Mouse (Mus musculus): ENCODE data around the gene Thpo. TPM values are rescaled to one million over a fixed set of nuclear protein-coding genes. Genes with fewer than 3 reads are reported as not detected.

Gene Thpo
- total RNA-seq, 1 experiment: 0.18 TPM

- in situ Hi-C loops (cut with MboI; ENCODE audit: low sequenced_read_pairs in 2 of 2, unreplicated experiment in 2 of 2): no loop called here
- Histone ChIP-seq H3K4me3 (ENCODE audit: insufficient read depth in 1 of 2, low read depth in 1 of 2, low read length in 2 of 2, poor library complexity in 1 of 2, severe bottlenecking in 1 of 2) (peak overlapping the region; percentile 87 to 88), H3K9me3 (ENCODE audit: control insufficient read depth, insufficient read depth, low read depth, low read length) (no peaks in the 10 kb centered on the region), H3K9ac (ENCODE audit: insufficient read depth, low read depth, low read length, poor library complexity, severe bottlenecking) (peak overlapping the region; percentile 66), H3K27ac (ENCODE audit: insufficient read depth, low read depth, low read length, poor library complexity, severe bottlenecking) (peak overlapping the region; percentile 79), H3K36me3 (ENCODE audit: control insufficient read depth, insufficient read depth, low read length, poor library complexity, severe bottlenecking) (peaks cover 27% of the 10 kb centered on the region), H3K4me1 (ENCODE audit: control insufficient read depth in 2 of 2, insufficient read depth in 2 of 2, low read length in 2 of 2, poor library complexity in 1 of 2) (peaks cover 2 to 22% of the 10 kb centered on the region in 2 experiments; a peak in 3 of 4 replicates)
- TF ChIP-seq MAFK (IDR thresholded peaks at IDR 0.05; ENCODE audit: insufficient read depth, low read depth, low read length) (no peak), ZNF384 (IDR thresholded peaks at IDR 0.05; ENCODE audit: low read depth, low read length) (no peak), ZC3H11A (IDR thresholded peaks at IDR 0.05; ENCODE audit: borderline replicate concordance, low read depth, low read length) (no peak), CHD2 (IDR thresholded peaks at IDR 0.05; ENCODE audit: low read depth, low read length) (no peak), HCFC1 (IDR thresholded peaks at IDR 0.05; ENCODE audit: borderline replicate concordance, insufficient read depth, low read length) (no peak)
- no peak for DNase-seq (ENCODE audit: low read depth, low spot score)
These were observed 17.5 kb downstream of the Thpo start for GRCm38 (mm10) chr16:20716841-20717180.

DNA sequence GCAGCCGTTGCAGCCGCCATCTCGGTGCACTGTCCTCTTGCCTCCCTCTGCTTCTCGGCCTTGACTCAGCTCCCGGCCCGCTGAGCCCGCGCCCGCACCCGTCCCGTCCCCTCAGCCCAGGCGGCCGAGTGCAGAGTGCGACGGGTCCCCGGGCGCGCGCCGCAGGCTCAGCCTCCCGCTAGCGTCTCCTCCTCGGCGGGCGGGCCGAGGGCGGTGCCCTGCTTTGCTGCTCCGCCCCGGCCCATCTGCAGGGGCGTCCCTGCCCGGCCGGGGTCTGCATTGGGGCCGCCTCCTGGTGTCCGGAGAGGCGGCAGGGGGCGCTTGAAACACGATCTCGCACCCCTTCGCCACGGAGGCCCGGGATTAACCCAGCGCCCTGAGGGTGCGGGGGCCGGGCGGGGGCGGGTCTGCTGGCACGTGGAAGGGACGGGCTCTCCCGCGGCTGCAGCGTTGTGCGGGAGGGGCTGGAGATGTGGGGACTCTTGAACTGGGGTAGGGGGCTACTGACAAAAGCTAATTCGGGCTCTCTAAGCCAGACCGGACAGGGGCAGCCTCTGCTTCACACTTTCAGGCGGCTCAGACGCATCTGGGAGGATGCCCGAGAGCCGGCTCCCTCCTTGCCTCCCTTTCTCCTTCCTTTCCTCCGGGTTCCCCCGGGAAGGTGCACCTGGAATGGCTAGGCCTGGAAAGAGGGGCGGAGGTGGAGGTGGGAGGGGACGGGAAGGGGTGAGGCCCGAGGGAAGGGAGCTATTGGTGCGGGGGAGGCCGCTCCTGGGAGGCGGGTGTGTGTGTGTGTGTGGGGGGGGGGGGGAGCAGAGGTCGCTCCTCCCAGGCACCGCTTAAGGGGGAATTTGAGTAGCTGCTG lies 18.1 kb downstream of the Thpo start:
- in situ Hi-C loops (cut with MboI; ENCODE audit: low sequenced_read_pairs in 2 of 2, unreplicated experiment in 2 of 2): no loop called here
- H3K9me3 ChIP-seq (ENCODE audit: control insufficient read depth, insufficient read depth, low read depth, low read length): no peaks in the 10 kb centered on the region
- DNase-seq (ENCODE audit: low read depth, low spot score): no peak
- H3K9ac ChIP-seq (ENCODE audit: insufficient read depth, low read depth, low read length, poor library complexity, severe bottlenecking): peak overlapping the region; percentile 75
- H3K36me3 ChIP-seq (ENCODE audit: control insufficient read depth, insufficient read depth, low read length, poor library complexity, severe bottlenecking): peaks cover 29% of the 10 kb centered on the region
- peak overlapping the region; percentile 87 to 88 for H3K4me3 ChIP-seq (ENCODE audit: insufficient read depth in 1 of 2, low read depth in 1 of 2, low read length in 2 of 2, poor library complexity in 1 of 2, severe bottlenecking in 1 of 2)
- no peak for TF ChIP-seq ZNF384 (IDR thresholded peaks at IDR 0.05; ENCODE audit: low read depth, low read length)
- no peak for TF ChIP-seq ZC3H11A (IDR thresholded peaks at IDR 0.05; ENCODE audit: borderline replicate concordance, low read depth, low read length)
- no peak for TF ChIP-seq HCFC1 (IDR thresholded peaks at IDR 0.05; ENCODE audit: borderline replicate concordance, insufficient read depth, low read length)
- no peak for TF ChIP-seq MAFK (IDR thresholded peaks at IDR 0.05; ENCODE audit: insufficient read depth, low read depth, low read length)
- no peak for TF ChIP-seq CHD2 (IDR thresholded peaks at IDR 0.05; ENCODE audit: low read depth, low read length)
- peak overlapping the region; percentile 79 for H3K27ac ChIP-seq (ENCODE audit: insufficient read depth, low read depth, low read length, poor library complexity, severe bottlenecking)
- H3K4me1 ChIP-seq (ENCODE audit: control insufficient read depth in 2 of 2, insufficient read depth in 2 of 2, low read length in 2 of 2, poor library complexity in 1 of 2): peaks cover 2 to 22% of the 10 kb centered on the region in 2 experiments; a peak in 3 of 4 replicates

DNA sequence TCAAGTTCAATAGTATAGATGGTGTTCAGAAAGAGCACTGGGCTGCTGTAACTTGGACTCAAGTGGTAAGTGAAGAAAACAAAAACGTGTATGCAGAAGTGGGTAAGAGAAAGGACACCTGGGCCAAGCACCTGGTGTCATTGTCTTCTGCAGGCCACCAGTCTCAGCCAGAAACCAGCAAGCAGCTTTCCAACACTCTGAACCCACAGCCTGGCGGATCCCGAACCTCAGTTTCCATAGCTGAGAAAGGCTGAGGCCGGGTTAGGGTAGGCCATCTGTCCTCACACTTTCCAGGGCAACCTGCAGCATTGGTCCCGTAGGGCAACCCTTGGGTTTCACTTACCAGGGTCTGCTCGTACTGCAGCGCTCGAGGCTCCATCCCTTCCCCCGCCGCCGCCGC lies 18.7 kb downstream of the Thpo start:
- TF ChIP-seq MAFK (IDR thresholded peaks at IDR 0.05; ENCODE audit: insufficient read depth, low read depth, low read length) (no peak), HCFC1 (IDR thresholded peaks at IDR 0.05; ENCODE audit: borderline replicate concordance, insufficient read depth, low read length) (no peak), ZC3H11A (IDR thresholded peaks at IDR 0.05; ENCODE audit: borderline replicate concordance, low read depth, low read length) (no peak), ZNF384 (IDR thresholded peaks at IDR 0.05; ENCODE audit: low read depth, low read length) (no peak), CHD2 (IDR thresholded peaks at IDR 0.05; ENCODE audit: low read depth, low read length) (no peak)

GRCm38 (mm10) chr16:20715161-20715560 lies 19.1 kb downstream of the Thpo start:
- no peak overlapping the region for H3K27ac ChIP-seq (ENCODE audit: insufficient read depth, low read depth, low read length, poor library complexity, severe bottlenecking)

More for the DNA sequence above, 18.7 kb downstream of the Thpo start:
- Histone ChIP-seq H3K27ac (ENCODE audit: insufficient read depth, low read depth, low read length, poor library complexity, severe bottlenecking) (0 out of 2 replicates have a peak overlapping the region, but pooled peaks have one; percentile 33), H3K4me1 (ENCODE audit: control insufficient read depth in 2 of 2, insufficient read depth in 2 of 2, low read length in 2 of 2, poor library complexity in 1 of 2) (peaks cover 2 to 22% of the 10 kb centered on the region in 2 experiments; a peak in 3 of 4 replicates), H3K9ac (ENCODE audit: insufficient read depth, low read depth, low read length, poor library complexity, severe bottlenecking) (peak overlapping the region; percentile 75), H3K4me3 (ENCODE audit: insufficient read depth in 1 of 2, low read depth in 1 of 2, low read length in 2 of 2, poor library complexity in 1 of 2, severe bottlenecking in 1 of 2) (peak overlapping the region; percentile 87 to 88), H3K9me3 (ENCODE audit: control insufficient read depth, insufficient read depth, low read depth, low read length) (no peaks in the 10 kb centered on the region), H3K36me3 (ENCODE audit: control insufficient read depth, insufficient read depth, low read length, poor library complexity, severe bottlenecking) (peaks cover 29% of the 10 kb centered on the region)
- no peak for DNase-seq (ENCODE audit: low read depth, low spot score)
- in situ Hi-C loops (cut with MboI; ENCODE audit: low sequenced_read_pairs in 2 of 2, unreplicated experiment in 2 of 2): no loop called here

More at GRCm38 (mm10) chr16:20715161-20715560, 19.1 kb downstream of the Thpo start:
- peaks cover 31% of the 10 kb centered on the region for H3K36me3 ChIP-seq (ENCODE audit: control insufficient read depth, insufficient read depth, low read length, poor library complexity, severe bottlenecking)
- DNase-seq (ENCODE audit: low read depth, low spot score): no peak
- H3K9me3 ChIP-seq (ENCODE audit: control insufficient read depth, insufficient read depth, low read depth, low read length): no peaks in the 10 kb centered on the region
- H3K4me1 ChIP-seq (ENCODE audit: control insufficient read depth in 2 of 2, insufficient read depth in 2 of 2, low read length in 2 of 2, poor library complexity in 1 of 2): peaks cover 2 to 19% of the 10 kb centered on the region in 2 experiments; a peak in 3 of 4 replicates
- in situ Hi-C loops (cut with MboI; ENCODE audit: low sequenced_read_pairs in 2 of 2, unreplicated experiment in 2 of 2): no loop called here
- TF ChIP-seq MAFK (IDR thresholded peaks at IDR 0.05; ENCODE audit: insufficient read depth, low read depth, low read length) (no peak), HCFC1 (IDR thresholded peaks at IDR 0.05; ENCODE audit: borderline replicate concordance, insufficient read depth, low read length) (no peak), CHD2 (IDR thresholded peaks at IDR 0.05; ENCODE audit: low read depth, low read length) (no peak), ZC3H11A (IDR thresholded peaks at IDR 0.05; ENCODE audit: borderline replicate concordance, low read depth, low read length) (no peak), ZNF384 (IDR thresholded peaks at IDR 0.05; ENCODE audit: low read depth, low read length) (no peak)
- peak overlapping the region; percentile 75; the same call in 1 of the 2 replicates for H3K9ac ChIP-seq (ENCODE audit: insufficient read depth, low read depth, low read length, poor library complexity, severe bottlenecking)
- peak overlapping the region; percentile 87 to 88 for H3K4me3 ChIP-seq (ENCODE audit: insufficient read depth in 1 of 2, low read depth in 1 of 2, low read length in 2 of 2, poor library complexity in 1 of 2, severe bottlenecking in 1 of 2)
